ENCODE assay signal across 9 mouse cellular contexts in the genomic region with DNA sequence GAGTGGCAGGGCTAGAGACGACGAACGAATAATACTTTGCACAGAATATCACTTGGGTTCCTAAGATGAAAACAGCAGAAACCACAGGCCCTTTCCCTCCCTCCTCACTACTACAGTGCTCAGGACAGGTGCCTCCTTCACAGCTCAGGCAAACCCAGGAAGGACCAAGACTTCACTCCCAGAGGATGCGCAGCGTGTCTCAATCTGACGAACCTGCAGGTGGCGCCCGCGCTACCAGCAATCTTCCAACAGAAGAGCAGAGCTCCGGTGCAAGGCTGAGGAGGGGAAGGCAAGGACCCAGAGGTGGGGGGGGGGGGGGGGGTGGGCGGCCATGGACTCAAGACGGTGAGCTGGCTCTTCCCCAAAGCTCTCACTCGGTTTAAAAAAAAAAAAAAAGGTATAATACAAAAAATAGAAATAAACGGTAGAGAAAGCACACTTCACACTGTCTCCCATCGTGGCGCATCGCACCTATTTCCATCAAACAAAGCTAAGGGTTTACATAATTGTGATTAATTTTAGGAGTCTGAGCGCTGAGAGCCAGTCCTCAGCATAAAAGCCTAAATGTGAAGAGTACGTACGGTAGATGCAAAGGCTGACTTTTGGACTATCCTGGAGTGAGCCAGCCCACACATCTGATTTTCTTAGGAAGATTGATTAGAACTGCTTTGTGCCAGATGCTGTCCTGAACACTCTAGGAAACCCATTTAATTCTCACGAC. TPM values are rescaled to one million over a fixed set of nuclear protein-coding genes. Genes with fewer than 3 reads are reported as not detected.
DNase-seq lines count a peak whose midpoint lies in the region; ATAC-seq and TF ChIP-seq lines count a peak whose summit lies in the region.
"Had no signal": no experiment of that assay in that cellular context is flagged by ENCODE, and none has a peak within 500 bp of the region (broad histone marks: within the 10 kb centered on the region; RNA-seq: fewer than 3 reads in every experiment).

No protein-coding gene starts in this region.

- no peak for TF ChIP-seq EP300 in MEL (IDR thresholded peaks at IDR 0.05; ENCODE audit: low read depth in 1 of 2, low read length in 2 of 2)

- no peak overlapping the region for H3K9ac ChIP-seq in MEL (ENCODE audit: control insufficient read depth, low read depth, low read length, poor library complexity, severe bottlenecking)
- H3K9ac ChIP-seq in forebrain, embryonic 15.5 days (replicated peaks): no peak overlapping the region
- H3K9ac ChIP-seq: liver, embryonic 15.5 days had no signal

- no peaks in the 10 kb centered on the region for H3K9me3 ChIP-seq in MEL (replicated peaks; ENCODE audit: insufficient read depth, low read length)
- no peaks in the 10 kb centered on the region for H3K9me3 ChIP-seq in forebrain, embryonic 15.5 days
- H3K9me3 ChIP-seq: liver, embryonic 15.5 days had no signal

- no peak overlapping the region for H3K27ac ChIP-seq in MEL (ENCODE audit: control insufficient read depth, low read depth, low read length)
- no peak overlapping the region for H3K27ac ChIP-seq in forebrain, embryonic 15.5 days (replicated peaks)
- H3K27ac ChIP-seq: liver, embryonic 15.5 days had no signal

- TF ChIP-seq RAD21 in MEL (IDR thresholded peaks at IDR 0.05; ENCODE audit: low read depth, low read length): peak; percentile 60

- no peak overlapping the region for H3K4me3 ChIP-seq in MEL (ENCODE audit: control insufficient read depth in 1 of 2, insufficient read depth in 1 of 2, low read depth in 2 of 2, low read length in 2 of 2)
- no peak overlapping the region for H3K4me3 ChIP-seq in forebrain, embryonic 15.5 days
- H3K4me3 ChIP-seq: liver, embryonic 15.5 days had no signal

- H3K27me3 ChIP-seq in MEL (ENCODE audit: control insufficient read depth in 1 of 2, insufficient read depth in 2 of 2, low read length in 2 of 2): no peaks in the 10 kb centered on the region
- H3K27me3 ChIP-seq in forebrain, embryonic 15.5 days: no peaks in the 10 kb centered on the region

- TF ChIP-seq CTCF in MEL (IDR thresholded peaks at IDR 0.05 in 2 of 3, conservative IDR thresholded peaks at IDR 0.05 in 1 of 3; ENCODE audit: control insufficient read depth in 1 of 3, insufficient read depth in 1 of 3, low read depth in 2 of 3, low read length in 3 of 3, poor library complexity in 1 of 3, severe bottlenecking in 1 of 3): peak; percentile 53 to 91 (median 76); a peak in 5 of 6 replicates

- H3K36me3 ChIP-seq in MEL (ENCODE audit: control insufficient read depth in 1 of 2, insufficient read depth in 2 of 2, low read length in 2 of 2): peaks cover 0 to 13% of the 10 kb centered on the region in 2 experiments; a peak in 2 of 4 replicates
- H3K36me3 ChIP-seq in forebrain, embryonic 15.5 days: peaks cover 17% of the 10 kb centered on the region

- no peak for TF ChIP-seq POLR2A in MEL (IDR thresholded peaks at IDR 0.05; ENCODE audit: control insufficient read depth in 1 of 2, insufficient read depth in 1 of 2, low read depth in 1 of 2, low read length in 2 of 2, poor library complexity in 1 of 2)

- peaks cover 3% of the 10 kb centered on the region; the same call in 1 of the 2 replicates for H3K79me2 ChIP-seq in MEL (ENCODE audit: control insufficient read depth, insufficient read depth, low read length, poor library complexity)

- peak; percentile 79 for DNase-seq in MEL (ENCODE audit: low read depth, low spot score)
- peak; percentile 87 for DNase-seq in cerebellum, adult 11 months
- DNase-seq in heart, postnatal 36 days: peak; percentile 79 to 86
- DNase-seq in layer of hippocampus, adult 9-10 months (ENCODE audit: low spot score): peak; percentile 79
- peak; percentile 83 for DNase-seq in lung, postnatal 25 days (ENCODE audit: low spot score)
- peak; percentile 87 for DNase-seq in retina, postnatal 1 day
- DNase-seq in thymus, postnatal 4 days: peak; percentile 89

- peak; percentile 50 for ATAC-seq in forebrain, embryonic 15.5 days (replicated peaks)

- H3K4me1 ChIP-seq in MEL (ENCODE audit: control insufficient read depth in 1 of 2, insufficient read depth in 2 of 2, low read length in 2 of 2): peaks cover 2 to 18% of the 10 kb centered on the region in 2 experiments; a peak in 3 of 4 replicates
- peaks cover 22% of the 10 kb centered on the region for H3K4me1 ChIP-seq in forebrain, embryonic 15.5 days

- 27% methylated on average over 20 of the region's 21 CpGs for WGBS in forebrain, embryonic 15.5 days

- peak overlapping the region; percentile 22 for H3K4me2 ChIP-seq in forebrain, embryonic 15.5 days (replicated peaks)
- H3K4me2 ChIP-seq: liver, embryonic 15.5 days had no signal

- intact Hi-C loops in heart, postnatal 36 days (cut with DNase I): loop anchor here (5.0 kb wide), 1 partner anchor 122 kb away; the partner anchor contains the start of gene Bnip1

TF ChIP-seq in MEL, 35 proteins besides CTCF, POLR2A, EP300 and RAD21:
- TF ChIP-seq ZMIZ1 (IDR thresholded peaks at IDR 0.05; ENCODE audit: low read depth, low read length) (no peak), MYB (IDR thresholded peaks at IDR 0.05; ENCODE audit: low read depth, low read length) (no peak), NRF1 (IDR thresholded peaks at IDR 0.05; ENCODE audit: insufficient read depth, low read depth, low read length, poor library complexity, severe bottlenecking) (peak; percentile 40; the same call in 1 of the 2 replicates), SMC3 (IDR thresholded peaks at IDR 0.05; ENCODE audit: low read depth, low read length) (peak; percentile 85), ZC3H11A (IDR thresholded peaks at IDR 0.05; ENCODE audit: low read depth, low read length) (peak; percentile 59), MAFK (IDR thresholded peaks at IDR 0.05; ENCODE audit: borderline replicate concordance, low read depth, low read length) (no peak)

RNA-seq across cellular contexts. Expression of gene Atp6v0e, which starts 2.7 kb away (rescaled TPM):
- total RNA-seq in MEL (2012; rRNA removed): 163 and 173 TPM in 2 replicates
- 100 to 1,000 TPM in 1 of 2 experiments, not detected in 1; 200 TPM for polyA plus RNA-seq in MEL (2012; ENCODE audit: insufficient read depth in 1 of 2, insufficient read length in 2 of 2, low read depth in 1 of 2, low replicate concordance in 2 of 2, missing spikeins in 1 of 2)
- 140 TPM in 2 replicates for polyA plus RNA-seq in forebrain, embryonic 15.5 days (2015; fragmentation: Nextera tagmentation; extraction: Ambion mirVana)
- 10 to 100 TPM; 58.6 to 68.7 TPM for total RNA-seq in heart, postnatal 36 days (2021)

RNA-seq across cellular contexts. Expression of gene Crebrf, which starts 55.1 kb away (rescaled TPM):
- 2.9 and 3.8 TPM in 2 replicates for total RNA-seq in MEL (2012; rRNA removed)
- 1 to 10 TPM in 1 of 2 experiments, not detected in 1; 1.3 TPM for polyA plus RNA-seq in MEL (2012; ENCODE audit: insufficient read depth in 1 of 2, insufficient read length in 2 of 2, low read depth in 1 of 2, low replicate concordance in 2 of 2, missing spikeins in 1 of 2)
- 14.9 and 16.8 TPM in 2 replicates for polyA plus RNA-seq in forebrain, embryonic 15.5 days (2015; fragmentation: Nextera tagmentation; extraction: Ambion mirVana)
- 10 to 100 TPM; 71.7 to 72.4 TPM for total RNA-seq in heart, postnatal 36 days (2021)

Comparison
In these comparisons a context has a peak if more than half of its experiments do, and no peak if none do; other contexts are left out.
1. RNA of gene Crebrf, which starts 55.1 kb away (total RNA-seq): 71.7 to 72.4 TPM in heart, postnatal 36 days; 2.9 to 3.8 TPM in MEL; every median in the first group is over 10 times any median in the second.
2. Peak in every context shown above with its lines, with median percentiles within 50 percentile points of each other: DNase-seq.